Mouse (Mus musculus) monocyte, adult 2 months (primary cell): ENCODE results near the gene Asic1.
A peak's percentile ranks its signal among the peaks of the same experiment; 100 is the strongest.
"Not testable (repeated sequence)": the region's sequence is repeated elsewhere in the genome, so short reads cannot be mapped to it uniquely, and the experiment has no call there.

Experiments used
- DNase-seq, 2 experiments: peaks; one replicate each; pipeline ENCODE4 v3.0.0; 2022; ENCODE audit warnings: low spot score in 2 of 2, low read depth in 1 of 2

Gene Asic1

DNA sequence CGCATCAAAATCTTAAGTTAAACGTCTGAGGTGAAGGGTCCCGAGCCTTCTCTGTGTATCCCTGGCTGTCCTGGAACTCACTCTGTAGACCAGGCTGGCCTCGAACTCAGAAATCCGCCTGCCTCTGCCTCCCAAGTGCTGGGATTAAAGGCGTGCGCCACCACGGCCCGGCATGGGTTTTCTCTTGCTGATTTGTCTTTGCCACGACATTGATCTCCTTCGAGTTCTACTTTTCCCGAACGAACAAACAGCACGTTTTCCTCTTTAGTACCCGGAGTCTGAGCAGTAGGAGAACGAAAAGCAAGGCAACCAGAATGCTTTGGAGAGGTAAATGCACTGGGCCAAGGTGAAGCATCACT, 31.5 kb downstream of the Asic1 start:
- DNase-seq = not testable (repeated sequence)

GRCm38 (mm10) chr15:99701999-99702900, 32.1 kb downstream of the Asic1 start, which contains the start of gene Smarcd1:
TSS of gene Smarcd1 (plus strand) at chr15:99702129.
- peak; percentile 70 to 84 for DNase-seq

GRCm38 (mm10) chr15:99703104-99703503, 32.9 kb downstream of the Asic1 start:
- DNase-seq = no peak

GRCm38 (mm10) chr15:99703676-99704040, 33.5 kb downstream of the Asic1 start:
- no peak for DNase-seq

DNA sequence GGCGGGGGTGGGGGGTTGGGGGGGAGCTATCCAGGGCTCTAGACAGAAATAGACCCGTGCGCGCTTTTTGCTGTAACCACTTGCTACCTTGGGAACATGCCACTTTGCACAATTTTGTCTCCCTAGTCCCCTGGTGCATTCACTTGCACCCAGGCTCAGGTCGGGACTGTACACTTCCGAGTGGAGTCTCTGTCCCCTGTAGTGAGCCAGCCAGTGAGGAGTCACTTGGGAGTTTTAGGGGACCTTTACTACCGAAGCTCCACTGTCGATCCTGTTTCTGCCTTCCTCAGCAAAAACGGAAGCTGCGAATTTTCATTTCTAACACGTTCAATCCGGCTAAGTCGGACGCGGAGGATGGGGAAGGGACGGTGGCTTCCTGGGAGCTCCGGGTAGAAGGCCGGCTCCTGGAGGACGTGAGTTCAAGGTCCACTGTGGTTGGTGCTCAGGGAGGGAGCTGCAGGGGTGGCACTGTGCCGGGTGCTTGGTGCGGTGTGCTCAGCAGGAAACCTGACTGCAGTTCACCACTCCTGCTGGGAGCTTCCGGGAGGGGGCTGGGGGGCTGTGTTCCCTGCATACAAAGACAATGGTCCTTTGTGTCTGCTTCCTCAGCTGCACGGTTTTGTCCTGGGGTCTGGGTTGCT, 34.0 kb downstream of the Asic1 start:
- DNase-seq = no peak

GRCm38 (mm10) chr15:99704881-99705280, 34.7 kb downstream of the Asic1 start:
- no peak for DNase-seq

DNA sequence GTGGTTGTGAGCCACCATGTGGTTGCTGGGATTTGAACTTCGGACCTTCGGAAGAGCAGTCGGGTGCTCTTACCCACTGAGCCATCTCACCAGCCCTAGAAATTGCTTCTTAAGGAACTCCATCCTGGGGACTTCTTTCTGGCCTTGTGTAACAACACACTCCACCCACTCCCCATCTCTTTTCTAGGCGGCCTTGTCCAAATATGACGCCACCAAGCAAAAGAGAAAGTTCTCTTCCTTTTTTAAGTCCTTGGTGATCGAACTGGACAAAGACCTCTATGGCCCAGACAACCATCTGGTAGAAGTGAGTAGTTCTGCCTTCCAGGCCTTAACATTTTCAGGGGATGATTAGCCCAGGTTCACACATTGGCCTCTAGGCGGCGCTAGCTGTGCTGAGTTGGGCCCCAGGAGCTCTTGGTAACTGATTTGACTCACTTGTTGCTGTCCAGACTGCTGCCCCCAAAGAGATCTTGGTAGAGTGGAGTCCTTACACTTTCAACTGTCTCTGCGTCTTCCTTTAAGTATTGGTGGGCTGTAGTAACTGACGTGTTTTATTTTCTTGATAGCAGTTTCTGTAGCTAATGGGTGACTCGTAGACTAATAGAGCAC, 35.4 kb downstream of the Asic1 start, which contains the start of gene Gm17349:
Gm17349 (minus strand) TSS at position 51 of the 609 bp plus-strand sequence.
- DNase-seq = peak in 1 of 2 experiments; percentile 42

DNA sequence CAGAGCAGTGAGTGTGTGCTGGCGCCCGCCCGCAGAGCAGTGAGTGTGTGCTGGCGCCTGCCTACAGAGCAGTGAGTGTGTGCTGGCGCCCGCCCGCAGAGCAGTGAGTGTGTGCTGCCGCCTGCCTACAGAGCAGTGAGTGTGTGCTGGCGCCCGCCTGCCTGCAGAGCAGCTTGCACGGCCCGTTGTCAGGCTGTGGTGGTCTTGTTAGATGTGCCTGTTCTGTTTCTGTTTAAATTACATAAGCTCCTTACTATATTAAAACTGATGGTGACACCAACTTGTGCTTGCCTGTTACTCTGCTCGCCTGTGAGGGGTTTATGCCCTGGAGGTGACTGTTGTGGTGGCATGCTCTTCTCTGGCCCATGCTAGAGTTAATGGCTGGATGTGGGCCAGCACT, 38.0 kb downstream of the Asic1 start:
- DNase-seq = no peak

DNA sequence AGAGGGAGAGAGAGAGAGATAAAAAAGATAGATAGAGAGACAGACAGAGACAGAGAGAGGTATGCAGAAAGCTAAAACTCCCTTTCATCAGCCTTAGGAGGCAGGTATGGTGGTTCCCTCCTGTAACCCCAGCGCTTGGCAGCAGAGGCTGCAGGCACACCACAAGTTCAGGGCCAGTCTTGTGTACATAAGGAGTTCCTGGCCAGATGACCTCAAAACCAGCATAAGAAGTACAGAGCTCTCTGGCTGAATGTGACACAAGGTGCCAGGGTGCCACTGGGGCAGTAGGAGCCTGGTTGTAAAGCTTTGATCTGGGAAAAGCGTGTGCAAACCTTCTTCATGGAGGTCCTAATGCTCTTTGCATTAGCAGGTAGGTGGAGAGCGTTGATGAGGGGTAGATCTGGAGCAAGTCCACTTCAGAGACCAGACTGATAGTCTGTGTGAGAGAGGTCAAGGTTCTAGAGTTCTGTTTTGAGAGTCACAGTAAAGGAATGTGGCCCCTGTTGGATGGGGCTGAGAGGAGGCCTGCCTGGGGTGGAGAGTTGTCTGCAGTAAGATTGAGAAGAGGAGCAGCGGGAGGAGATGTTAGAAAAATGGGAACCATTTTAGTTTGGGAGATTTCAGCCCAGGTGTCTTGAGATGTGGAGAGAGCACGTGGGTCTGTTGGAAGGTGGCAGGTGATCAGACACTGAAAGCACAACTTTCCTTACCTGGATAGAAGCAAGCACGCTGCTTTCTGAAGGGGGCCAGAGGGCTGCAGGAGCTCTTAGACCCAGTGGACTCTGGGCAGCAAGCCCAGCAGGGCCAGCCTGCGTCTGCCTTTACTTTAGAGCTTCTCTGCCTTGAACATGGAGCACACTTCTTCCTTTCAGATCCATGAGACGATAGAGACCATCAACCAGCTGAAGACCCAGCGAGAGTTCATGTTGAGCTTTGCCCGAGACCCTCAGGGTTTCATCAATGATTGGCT, 40.3 kb downstream of the Asic1 start:
- no peak for DNase-seq

DNA sequence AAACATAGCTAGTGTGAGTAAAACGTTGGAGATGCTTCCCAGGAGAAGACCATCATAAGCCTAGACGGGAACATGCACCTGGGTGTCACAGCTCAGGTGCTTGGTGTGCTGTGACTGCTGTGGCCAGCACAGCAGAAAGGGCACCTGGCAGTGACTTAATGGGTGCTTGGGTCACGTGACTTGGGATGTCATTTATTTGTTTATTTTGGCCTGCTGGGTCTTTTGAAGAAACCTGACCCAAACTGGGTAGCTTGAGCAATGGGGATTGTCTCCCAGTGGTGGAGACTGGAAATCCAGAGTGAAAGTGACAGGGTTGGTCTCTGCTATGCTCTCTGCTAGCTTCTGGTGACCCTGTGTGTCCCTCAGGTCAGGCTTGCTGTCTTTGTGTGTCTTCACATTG, 41.3 kb downstream of the Asic1 start:
- DNase-seq = no peak

- no peak for DNase-seq
Measured at GRCm38 (mm10) chr15:99712666-99713559, 42.7 kb downstream of the Asic1 start.

GRCm38 (mm10) chr15:99713569-99713968, 43.4 kb downstream of the Asic1 start:
- no peak for DNase-seq

- no peak for DNase-seq
Measured at GRCm38 (mm10) chr15:99714206-99714605, 44.0 kb downstream of the Asic1 start.

DNA sequence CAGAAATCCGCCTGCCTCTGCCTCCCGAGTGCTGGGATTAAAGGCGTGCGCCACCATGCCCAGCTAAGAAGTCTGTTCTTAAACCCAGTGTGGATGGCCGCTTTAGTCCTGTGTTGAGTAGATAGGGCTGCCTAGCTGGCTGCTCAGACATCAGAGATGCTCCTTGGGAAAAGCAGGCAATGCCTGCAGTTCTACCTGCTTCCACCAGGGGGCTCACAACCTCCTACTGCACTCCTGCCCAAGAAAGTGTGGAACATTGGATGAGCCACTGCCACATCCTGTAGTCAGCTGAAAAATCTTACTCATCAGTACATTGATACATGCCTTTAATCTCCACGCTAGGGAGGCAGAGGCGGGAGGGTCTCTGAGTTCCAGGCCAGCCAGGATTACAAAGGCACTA, 44.7 kb downstream of the Asic1 start:
- DNase-seq = peak in 1 of 2 experiments; percentile 39

- DNase-seq = no peak
Measured at GRCm38 (mm10) chr15:99715361-99715865, 45.2 kb downstream of the Asic1 start.

GRCm38 (mm10) chr15:99715982-99716746, 46.0 kb downstream of the Asic1 start:
- DNase-seq = no peak

- no peak for DNase-seq
Measured at GRCm38 (mm10) chr15:99716814-99717213, 46.6 kb downstream of the Asic1 start.

GRCm38 (mm10) chr15:99717386-99718334, 47.5 kb downstream of the Asic1 start, which contains the start of gene Gpd1:
TSS of gene Gpd1 (plus strand) at chr15:99717515.
- no peak for DNase-seq
